Mouse (Mus musculus) C2C12 (cell line): ENCODE measurements at regions not wholly inside any gene's neighbourhood (a gene's known extent, or its start where the extent isn't known, plus 50 kb on each side); places are given as distances from the start of the nearest gene placed in this dataset.

ENCODE experiments used
- CEBPB ChIP-seq: IDR thresholded peaks from one replicate; pipeline ENCODE4 v1.6.1; 2011; ENCODE audit warnings: low read depth, mild to moderate bottlenecking, control low read depth, moderate library complexity
- CTCF ChIP-seq: IDR thresholded peaks from one replicate; pipeline ENCODE4 v1.5.1; 2011; ENCODE audit not compliant: control insufficient read depth, insufficient read depth, insufficient read length
- MYOD1 ChIP-seq: IDR thresholded peaks from one replicate; pipeline ENCODE4 v1.6.1; 2011; ENCODE audit warnings: low read depth; ENCODE audit not compliant: control insufficient read depth, insufficient read length
- MYOG ChIP-seq: IDR thresholded peaks from one replicate; pipeline ENCODE4 v1.6.1; 2011; ENCODE audit not compliant: control insufficient read depth, insufficient read length; ENCODE audit errors: extremely low read depth
- USF1 ChIP-seq: IDR thresholded peaks from one replicate; pipeline ENCODE4 v1.6.1; 2011; ENCODE audit warnings: low read depth, mild to moderate bottlenecking, control low read depth, moderate library complexity

DNA sequence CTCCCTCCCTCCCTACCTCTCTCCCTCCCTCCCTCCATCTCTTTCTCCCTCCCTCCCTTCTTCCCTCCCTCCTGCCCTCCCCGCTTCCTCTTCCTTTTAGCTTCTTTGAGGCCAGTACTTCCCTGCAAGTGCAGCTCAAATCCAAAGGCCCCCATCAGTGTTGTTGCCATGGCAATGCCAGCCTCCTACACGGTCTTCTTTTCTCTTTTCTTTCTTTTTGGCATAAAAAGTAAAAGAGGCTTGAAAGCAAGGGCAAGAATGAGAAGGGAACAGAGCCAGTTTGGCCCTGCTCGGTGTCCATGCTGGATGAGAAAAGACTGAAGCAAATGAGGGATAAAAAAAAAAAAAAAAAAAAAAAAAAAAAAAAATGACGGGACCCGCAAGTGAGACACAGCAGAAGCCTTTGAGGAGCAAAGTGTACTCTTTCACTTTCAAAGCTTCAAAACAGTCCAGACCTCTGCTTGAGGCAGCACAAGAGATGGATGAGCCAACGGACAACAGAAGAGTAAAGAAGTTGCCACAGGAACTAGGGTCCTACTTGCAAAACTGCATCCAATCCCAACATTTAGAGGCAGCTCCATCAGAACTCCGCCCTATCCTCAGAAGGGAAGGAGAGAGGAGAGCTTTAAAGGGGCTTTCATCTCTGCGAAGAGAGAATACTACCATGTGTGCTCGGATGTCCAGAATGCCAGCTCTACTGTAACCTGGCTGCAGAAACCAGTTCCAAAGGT lies 106.9 kb upstream of the Pabpc6 start:
- TF ChIP-seq CTCF: no peak
- TF ChIP-seq USF1: no peak
- TF ChIP-seq MYOG: no peak
- TF ChIP-seq MYOD1: no peak
- no peak for TF ChIP-seq CEBPB
